Mouse (Mus musculus) neutrophil, adult 59 days (primary cell): Measurements from ENCODE around the gene Polr2b. TPM values are rescaled to one million over a fixed set of nuclear protein-coding genes. Genes with fewer than 3 reads are reported as not detected.

Experiments used
- total RNA-seq, 2 experiments: library from RNA; stranded (reverse); gene quantifications; 1 replicate in 1 of 2; 2 replicates in 1 of 2; pipeline ENCODE4 v1.2.4; 2023

The Polr2b gene
- total RNA-seq = 10 to 100 TPM; 32.2 to 35.3 TPM

DNA sequence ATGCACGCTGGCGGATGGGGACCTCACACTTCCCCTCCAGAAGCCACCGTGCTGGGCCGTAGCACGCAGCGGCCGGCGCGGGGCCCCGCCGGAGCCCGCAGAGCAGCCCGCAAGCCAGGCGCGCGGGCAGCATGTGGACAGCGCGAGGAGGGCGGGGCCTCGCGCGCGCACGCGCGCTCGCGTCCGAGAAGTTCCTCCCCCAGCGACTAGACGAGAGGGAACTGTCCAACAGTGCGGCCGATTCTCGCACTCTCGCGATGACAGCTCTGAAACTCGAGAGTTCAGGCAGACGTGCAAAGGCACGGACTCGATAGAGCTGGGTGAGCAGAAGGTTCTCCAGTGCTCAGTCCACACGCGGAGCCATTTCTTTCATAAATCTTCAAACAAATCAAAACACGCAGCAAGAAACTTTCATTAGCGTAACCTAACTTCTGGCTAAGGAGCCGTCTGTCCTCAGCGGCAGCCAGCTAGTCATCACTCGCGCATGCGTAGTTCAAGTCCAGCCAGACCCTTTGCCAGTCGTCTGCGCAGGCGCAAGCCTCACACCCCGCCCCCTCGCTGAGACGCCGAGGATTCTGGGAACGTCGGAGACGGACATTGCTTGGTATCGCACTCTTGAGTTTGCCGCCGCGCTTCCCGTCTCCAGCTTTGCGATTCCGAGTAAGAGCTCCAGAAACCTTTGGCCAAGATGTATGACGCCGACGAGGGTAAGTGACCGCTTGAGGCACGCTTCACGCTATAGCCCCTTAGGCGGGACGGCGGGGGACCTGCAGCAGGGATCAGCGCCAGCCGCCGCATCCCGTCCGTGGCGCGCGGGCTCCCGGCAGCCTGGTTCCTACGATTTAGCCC, at the start of gene Polr2b, which contains the start of gene Noa1:
Polr2b (plus strand) TSS at position 224 of the 849 bp plus-strand sequence.
Noa1 (minus strand) TSS at position 161 of the 849 bp plus-strand sequence.

DNA sequence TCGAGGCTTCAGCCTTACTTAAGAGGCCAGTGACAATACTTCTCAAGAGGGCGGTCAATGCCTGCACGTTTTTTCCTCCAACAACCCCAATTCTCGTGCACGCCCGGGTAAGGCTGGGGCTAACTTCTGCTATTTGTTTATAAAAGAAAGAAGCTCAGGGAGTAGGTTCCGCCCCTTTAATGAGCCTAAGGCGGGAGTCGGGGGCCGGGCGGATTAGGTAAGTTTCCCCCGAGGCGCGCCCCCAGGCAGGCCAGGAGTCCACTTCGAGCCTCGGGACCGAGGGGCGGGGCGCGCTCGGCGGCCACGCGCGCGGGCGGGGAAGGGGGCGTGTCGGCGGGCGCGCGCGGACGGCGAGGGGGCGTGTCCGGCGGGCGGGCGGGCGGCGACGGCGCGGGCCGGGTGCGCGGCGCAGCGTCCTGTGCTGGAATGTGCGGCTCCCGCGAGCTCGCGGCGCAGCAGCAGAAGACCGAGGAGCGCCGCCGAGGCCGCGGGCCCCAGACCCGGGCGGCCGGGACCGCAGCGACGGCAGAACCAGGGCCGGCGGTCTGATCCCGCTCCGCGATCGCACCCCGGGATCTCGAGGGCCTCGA, 44.8 kb upstream of the Polr2b start, which contains the start of gene Rest:
Rest (plus strand) TSS at position 411 of the 590 bp plus-strand sequence.

Other genes with a start within 250 kb of the Polr2b start
- 10 to 100 TPM; 39.3 to 46.0 TPM for gene Hopx, start 195.0 kb upstream of the Polr2b start, total RNA-seq
- 10 to 100 TPM in 1 of 2 experiments, 1 to 10 TPM in 1; 6.7 to 12.5 TPM for gene Spink2, start 98.7 kb upstream of the Polr2b start, total RNA-seq
- gene Rest, start 44.7 kb upstream of the Polr2b start, total RNA-seq = 10 to 100 TPM; 22.9 to 24.9 TPM
- gene Noa1, start 63 bp upstream of the Polr2b start, total RNA-seq = 10 to 100 TPM in 1 of 2 experiments, 1 to 10 TPM in 1; 9.2 to 11.5 TPM
- 1 to 10 TPM; 1.8 to 1.9 TPM for gene Igfbp7, start 97.9 kb downstream of the Polr2b start, total RNA-seq